Mouse (Mus musculus) inflammation-experienced regulatory T-cells, adult 6 months (primary cell): ENCODE data around the gene Slc16a10. TPM values are rescaled to one million over a fixed set of nuclear protein-coding genes. Genes with fewer than 3 reads are reported as not detected.

Source experiments
- ATAC-seq: one replicate; pipeline ENCODE4 v1.8.0; 2017
- polyA plus RNA-seq, 3 experiments: library from polyadenylated mRNA; unstranded; fragments of 100-300 nt; shearing (Covaris generic); gene quantifications; one replicate each; pipeline ENCODE4 v1.2.1; 2017

The Slc16a10 gene
- 1 to 10 TPM in 2 of 3 experiments, under 1 TPM in 1; 0.45 to 5.5 (median 3.1) TPM for polyA plus RNA-seq

- peak; percentile 97 for ATAC-seq
Measured at GRCm38 (mm10) chr10:40141864-40142523, at the start of gene Slc16a10. Gene Slc16a10, minus strand, starts transcription at chr10:40142258.

GRCm38 (mm10) chr10:40191338-40191979 lies 49.4 kb upstream of the Slc16a10 start:
- ATAC-seq, result no peak

GRCm38 (mm10) chr10:40190871-40191270 lies 48.8 kb upstream of the Slc16a10 start:
- peak; percentile 46 for ATAC-seq

- no peak for ATAC-seq
Measured at GRCm38 (mm10) chr10:40189689-40190088, 47.6 kb upstream of the Slc16a10 start.

GRCm38 (mm10) chr10:40188831-40189230 lies 46.8 kb upstream of the Slc16a10 start:
- no peak for ATAC-seq

GRCm38 (mm10) chr10:40185956-40186355 lies 43.9 kb upstream of the Slc16a10 start:
- no peak for ATAC-seq

GRCm38 (mm10) chr10:40180011-40180410 lies 38.0 kb upstream of the Slc16a10 start:
- no peak for ATAC-seq

- no peak for ATAC-seq
Measured at GRCm38 (mm10) chr10:40179142-40179541, 37.1 kb upstream of the Slc16a10 start.

GRCm38 (mm10) chr10:40177323-40177962 lies 35.4 kb upstream of the Slc16a10 start:
- no peak for ATAC-seq

GRCm38 (mm10) chr10:40172136-40172535 lies 30.1 kb upstream of the Slc16a10 start:
- ATAC-seq, result no peak

- no peak for ATAC-seq
Measured at GRCm38 (mm10) chr10:40171211-40171610, 29.2 kb upstream of the Slc16a10 start.

GRCm38 (mm10) chr10:40170141-40170558 lies 28.1 kb upstream of the Slc16a10 start:
- no peak for ATAC-seq

GRCm38 (mm10) chr10:40169566-40169965 lies 27.5 kb upstream of the Slc16a10 start:
- ATAC-seq, result no peak

GRCm38 (mm10) chr10:40169088-40169487 lies 27.0 kb upstream of the Slc16a10 start:
- ATAC-seq, result no peak

GRCm38 (mm10) chr10:40164421-40165386 lies 22.6 kb upstream of the Slc16a10 start:
- ATAC-seq, result peak; percentile 57

- ATAC-seq, result no peak
Measured at GRCm38 (mm10) chr10:40163914-40164313, 21.9 kb upstream of the Slc16a10 start.

GRCm38 (mm10) chr10:40163338-40163737 lies 21.3 kb upstream of the Slc16a10 start:
- ATAC-seq, result peak; percentile 88

- ATAC-seq, result no peak
Measured at GRCm38 (mm10) chr10:40161701-40162255, 19.7 kb upstream of the Slc16a10 start.

GRCm38 (mm10) chr10:40161236-40161635 lies 19.2 kb upstream of the Slc16a10 start:
- no peak for ATAC-seq

- no peak for ATAC-seq
Measured at GRCm38 (mm10) chr10:40152550-40152857, 10.4 kb upstream of the Slc16a10 start.

- ATAC-seq, result no peak
Measured at GRCm38 (mm10) chr10:40151852-40152549, 9.9 kb upstream of the Slc16a10 start.
